ENCODE assay signal across 8 mouse cellular contexts in the genomic region with DNA sequence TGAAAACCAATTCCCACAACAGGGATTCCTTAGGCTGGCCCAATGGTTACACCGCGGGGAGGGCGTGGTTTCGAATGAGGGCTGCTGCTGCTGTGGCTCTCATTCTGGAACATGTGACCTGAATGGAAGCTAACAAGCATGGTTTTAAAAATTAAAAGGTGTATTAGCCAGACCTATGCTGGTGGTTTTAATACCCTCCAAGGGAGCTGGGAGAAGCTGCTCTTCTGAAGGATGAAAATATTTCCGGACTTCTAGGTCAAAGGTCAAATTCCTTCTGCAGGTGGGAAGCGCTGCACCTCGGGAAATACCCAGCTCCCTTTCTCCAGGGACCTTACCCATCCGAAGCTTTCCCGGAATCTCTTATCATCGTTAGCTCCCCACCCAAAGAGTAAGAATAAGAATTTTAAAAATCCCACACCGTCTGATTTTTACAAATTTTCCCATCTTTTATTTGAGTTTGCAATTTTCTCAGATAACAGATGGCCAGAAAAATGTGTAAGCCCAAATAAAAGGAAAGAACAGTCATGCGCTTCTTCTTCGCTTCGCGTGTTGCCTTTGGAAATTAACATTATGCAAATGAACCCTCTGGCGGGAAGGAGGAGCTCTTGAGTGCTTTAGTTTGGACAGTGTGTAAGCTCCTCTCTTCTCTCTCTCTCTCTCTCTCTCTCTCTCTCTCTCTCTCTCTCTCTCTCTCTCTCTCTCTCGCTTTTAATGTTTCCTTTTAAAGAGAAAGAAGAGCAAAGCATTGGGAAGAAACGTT.
DNase-seq lines count a peak whose midpoint lies in the region; ATAC-seq and TF ChIP-seq lines count a peak whose summit lies in the region.

No protein-coding gene starts in this region.

- no peaks in the 10 kb centered on the region for H3K36me3 ChIP-seq in heart, embryonic 16.5 days (ENCODE audit: control insufficient read depth, insufficient read depth)

- peak overlapping the region; percentile 28 for H3K4me3 ChIP-seq in layer of hippocampus, adult 2 months
- H3K4me3 ChIP-seq in heart, embryonic 16.5 days (ENCODE audit: low read length) = 0 out of 2 replicates have a peak overlapping the region, but pooled peaks have one; percentile 3

- DNase-seq in layer of hippocampus, adult 2 months (ENCODE audit: low spot score in 2 of 2) = peak in 1 of 2 experiments; percentile 66
- DNase-seq in layer of hippocampus, adult 8-10 months (ENCODE audit: low spot score in 2 of 2) = no peak
- peak; percentile 78 for DNase-seq in brain, adult 2 months (ENCODE audit: low read depth, low spot score)
- DNase-seq in mesoderm, embryonic 11.5 days (ENCODE audit: low read depth, low spot score) = peak; percentile 56
- DNase-seq in cerebellum, postnatal 14 days = no peak
- no peak for DNase-seq in spleen, adult 12 weeks (ENCODE audit: low spot score)

- no peaks in the 10 kb centered on the region for H3K27me3 ChIP-seq in heart, embryonic 16.5 days (ENCODE audit: control insufficient read depth, insufficient read depth, low read length)

- H3K27ac ChIP-seq in layer of hippocampus, adult 2 months = no peak overlapping the region; the same call in 1 of the 2 replicates
- H3K27ac ChIP-seq in heart, embryonic 16.5 days (ENCODE audit: low read length) = 0 out of 2 replicates have a peak overlapping the region, but pooled peaks have one; percentile 5

- H3K4me2 ChIP-seq in heart, embryonic 16.5 days (ENCODE audit: low read depth, low read length) = peak overlapping the region; percentile 33

- TF ChIP-seq CTCF in layer of hippocampus, adult 2 months (conservative IDR thresholded peaks at IDR 0.05) = no peak

- no peak overlapping the region for H3K9ac ChIP-seq in heart, embryonic 16.5 days (ENCODE audit: low read length)

- ATAC-seq in heart, embryonic 16.5 days (replicated peaks; ENCODE audit: extremely low read depth, insufficient read depth, low FRiP score) = no peak
- no peak for ATAC-seq in monocyte, adult 5-6 weeks (replicated peaks; ENCODE audit: insufficient number of reproducible peaks, low FRiP score, low TSS enrichment, poor library complexity, severe bottlenecking)

- H3K4me1 ChIP-seq in heart, embryonic 16.5 days (ENCODE audit: control insufficient read depth, insufficient read depth, low read length) = peaks cover 45% of the 10 kb centered on the region

- WGBS in heart, embryonic 16.5 days = 35% methylated on average over 18 of the region's 18 CpGs

- no peaks in the 10 kb centered on the region for H3K9me3 ChIP-seq in heart, embryonic 16.5 days (replicated peaks; ENCODE audit: control insufficient read depth, low read length)

Comparison
In these comparisons a context has a peak if more than half of its experiments do, and no peak if none do; other contexts are left out.
1. DNase-seq: peak in brain, adult 2 months (single experiment) and mesoderm, embryonic 11.5 days (single experiment); none in layer of hippocampus, adult 8-10 months (0 of 2), cerebellum, postnatal 14 days (0 of 2) and spleen, adult 12 weeks (single experiment).